Mouse (Mus musculus): Measurements from ENCODE around the gene Prr13. TPM values are rescaled to one million over a fixed set of nuclear protein-coding genes. Genes with fewer than 3 reads are reported as not detected.
A peak's percentile ranks its signal among the peaks of the same experiment; 100 is the strongest.

Prr13 gene
- polyA plus RNA-seq, 1 experiment from 2014 or later = 70.9 TPM

GRCm38 (mm10) chr15:102423602-102424240 is 35.1 kb upstream of the Prr13 start:
- no peak for DNase-seq
- Histone ChIP-seq H3K4me1 (ENCODE audit: insufficient read depth) (no peaks in the 10 kb centered on the region), H3K9me3 (ENCODE audit: low read depth, low read length) (no peaks in the 10 kb centered on the region), H3K9ac (no peak overlapping the region), H3K27me3 (ENCODE audit: insufficient read depth, low read length) (no peaks in the 10 kb centered on the region), H3K27ac (ENCODE audit: low read depth) (no peak overlapping the region), H3K4me3 (ENCODE audit: low read depth, low read length) (no peak overlapping the region), H3K4me2 (no peak overlapping the region), H3K36me3 (ENCODE audit: insufficient read depth) (peaks cover 62% of the 10 kb centered on the region)
- WGBS = 94% methylated on average over 2 of the region's 2 CpGs
- ATAC-seq (ENCODE audit: insufficient read depth) = no peak
- TF ChIP-seq CTCF (IDR thresholded peaks at IDR 0.05; ENCODE audit: low read depth) = no peak

GRCm38 (mm10) chr15:102424657-102425056 is 34.2 kb upstream of the Prr13 start:
- Histone ChIP-seq H3K36me3 (ENCODE audit: insufficient read depth) (peaks cover 61% of the 10 kb centered on the region), H3K4me2 (no peak overlapping the region), H3K27me3 (ENCODE audit: insufficient read depth, low read length) (no peaks in the 10 kb centered on the region), H3K27ac (ENCODE audit: low read depth) (no peak overlapping the region), H3K9me3 (ENCODE audit: low read depth, low read length) (no peaks in the 10 kb centered on the region), H3K9ac (no peak overlapping the region), H3K4me3 (ENCODE audit: low read depth, low read length) (no peak overlapping the region), H3K4me1 (ENCODE audit: insufficient read depth) (no peaks in the 10 kb centered on the region)
- TF ChIP-seq CTCF (IDR thresholded peaks at IDR 0.05; ENCODE audit: low read depth) = no peak
- no peak for DNase-seq
- 77% methylated on average over 2 of the region's 2 CpGs for WGBS
- ATAC-seq (ENCODE audit: insufficient read depth) = no peak

- Histone ChIP-seq H3K9me3 (ENCODE audit: low read depth, low read length) (no peaks in the 10 kb centered on the region), H3K36me3 (ENCODE audit: insufficient read depth) (peaks cover 72% of the 10 kb centered on the region), H3K27me3 (ENCODE audit: insufficient read depth, low read length) (no peaks in the 10 kb centered on the region), H3K9ac (no peak overlapping the region), H3K4me3 (ENCODE audit: low read depth, low read length) (no peak overlapping the region), H3K4me1 (ENCODE audit: insufficient read depth) (no peaks in the 10 kb centered on the region), H3K27ac (ENCODE audit: low read depth) (no peak overlapping the region), H3K4me2 (no peak overlapping the region)
- 95% methylated on average over 1 of the region's 1 CpGs for WGBS
- DNase-seq = no peak
- TF ChIP-seq CTCF (IDR thresholded peaks at IDR 0.05; ENCODE audit: low read depth) = no peak
- ATAC-seq (ENCODE audit: insufficient read depth) = no peak
Observed at GRCm38 (mm10) chr15:102426963-102427362, 31.9 kb upstream of the Prr13 start.

GRCm38 (mm10) chr15:102432046-102432445 is 26.8 kb upstream of the Prr13 start:
- no peak for TF ChIP-seq CTCF (IDR thresholded peaks at IDR 0.05; ENCODE audit: low read depth)
- DNase-seq = no peak
- Histone ChIP-seq H3K4me1 (ENCODE audit: insufficient read depth) (no peaks in the 10 kb centered on the region), H3K4me2 (no peak overlapping the region), H3K27me3 (ENCODE audit: insufficient read depth, low read length) (no peaks in the 10 kb centered on the region), H3K9ac (no peak overlapping the region), H3K27ac (ENCODE audit: low read depth) (no peak overlapping the region), H3K9me3 (ENCODE audit: low read depth, low read length) (no peaks in the 10 kb centered on the region), H3K4me3 (ENCODE audit: low read depth, low read length) (no peak overlapping the region), H3K36me3 (ENCODE audit: insufficient read depth) (peaks cover 90% of the 10 kb centered on the region)
- 83% methylated on average over 1 of the region's 1 CpGs for WGBS
- no peak for ATAC-seq (ENCODE audit: insufficient read depth)

- Histone ChIP-seq H3K9ac (no peak overlapping the region), H3K4me3 (ENCODE audit: low read depth, low read length) (no peak overlapping the region), H3K4me2 (no peak overlapping the region), H3K27ac (ENCODE audit: low read depth) (no peak overlapping the region), H3K27me3 (ENCODE audit: insufficient read depth, low read length) (no peaks in the 10 kb centered on the region), H3K9me3 (ENCODE audit: low read depth, low read length) (no peaks in the 10 kb centered on the region), H3K36me3 (ENCODE audit: insufficient read depth) (peaks cover 82% of the 10 kb centered on the region), H3K4me1 (ENCODE audit: insufficient read depth) (no peaks in the 10 kb centered on the region)
- DNase-seq (no peak), ATAC-seq (ENCODE audit: insufficient read depth) (no peak)
- no peak for TF ChIP-seq CTCF (IDR thresholded peaks at IDR 0.05; ENCODE audit: low read depth)
- WGBS = 87% methylated on average over 4 of the region's 4 CpGs
Observed at GRCm38 (mm10) chr15:102433173-102433572, 25.7 kb upstream of the Prr13 start.

- WGBS = 46% methylated on average over 2 of the region's 2 CpGs
- TF ChIP-seq CTCF (IDR thresholded peaks at IDR 0.05; ENCODE audit: low read depth) = peak; percentile 85
- Histone ChIP-seq H3K9ac (no peak overlapping the region), H3K4me1 (ENCODE audit: insufficient read depth) (peaks cover 6% of the 10 kb centered on the region; the same call in 1 of the 2 replicates), H3K9me3 (ENCODE audit: low read depth, low read length) (no peaks in the 10 kb centered on the region), H3K36me3 (ENCODE audit: insufficient read depth) (no peaks in the 10 kb centered on the region), H3K4me3 (ENCODE audit: low read depth, low read length) (no peak overlapping the region), H3K4me2 (no peak overlapping the region), H3K27me3 (ENCODE audit: insufficient read depth, low read length) (no peaks in the 10 kb centered on the region), H3K27ac (ENCODE audit: low read depth) (no peak overlapping the region)
- peak; percentile 58; the same call in 1 of the 2 replicates for ATAC-seq (ENCODE audit: insufficient read depth)
- DNase-seq = peak; percentile 94
Observed at GRCm38 (mm10) chr15:102442490-102442889, 16.3 kb upstream of the Prr13 start.

GRCm38 (mm10) chr15:102445146-102445545 is 13.7 kb upstream of the Prr13 start, which contains the start of gene Amhr2:
Gene Amhr2 (plus strand): TSS chr15:102445367.
- no peak within 1 kb of the TSS for H3K27ac ChIP-seq (ENCODE audit: low read depth)
- H3K4me2 ChIP-seq = no peak within 1 kb of the TSS
- peaks cover 6% of the 10 kb centered on the region; the same call in 1 of the 2 replicates for H3K4me1 ChIP-seq (ENCODE audit: insufficient read depth)
- no peak for ATAC-seq (ENCODE audit: insufficient read depth)
- H3K27me3 ChIP-seq (ENCODE audit: insufficient read depth, low read length) = no peaks in the 10 kb centered on the region
- H3K9ac ChIP-seq = no peak within 1 kb of the TSS
- DNase-seq = peak; percentile 29
- H3K9me3 ChIP-seq (ENCODE audit: low read depth, low read length) = no peaks in the 10 kb centered on the region
- H3K4me3 ChIP-seq (ENCODE audit: low read depth, low read length) = no peak within 1 kb of the TSS
- WGBS = 57% methylated on average over 8 of the region's 8 CpGs
- TF ChIP-seq CTCF (IDR thresholded peaks at IDR 0.05; ENCODE audit: low read depth) = no peak
- H3K36me3 ChIP-seq (ENCODE audit: insufficient read depth) = no peaks in the 10 kb centered on the region

All from lung, embryonic 14.5 days (tissue).